Mouse (Mus musculus) lung, postnatal 25 days (tissue): ENCODE measurements around the gene Tceal9.
A peak's percentile ranks its signal among the peaks of the same experiment; 100 is the strongest.
"Not testable (repeated sequence)": the region's sequence is repeated elsewhere in the genome, so short reads cannot be mapped to it uniquely, and the experiment has no call there.

Source experiments
- DNase-seq: peaks from one replicate; pipeline ENCODE4 v3.0.0; 2022; ENCODE audit warnings: low spot score

The Tceal9 gene

DNA sequence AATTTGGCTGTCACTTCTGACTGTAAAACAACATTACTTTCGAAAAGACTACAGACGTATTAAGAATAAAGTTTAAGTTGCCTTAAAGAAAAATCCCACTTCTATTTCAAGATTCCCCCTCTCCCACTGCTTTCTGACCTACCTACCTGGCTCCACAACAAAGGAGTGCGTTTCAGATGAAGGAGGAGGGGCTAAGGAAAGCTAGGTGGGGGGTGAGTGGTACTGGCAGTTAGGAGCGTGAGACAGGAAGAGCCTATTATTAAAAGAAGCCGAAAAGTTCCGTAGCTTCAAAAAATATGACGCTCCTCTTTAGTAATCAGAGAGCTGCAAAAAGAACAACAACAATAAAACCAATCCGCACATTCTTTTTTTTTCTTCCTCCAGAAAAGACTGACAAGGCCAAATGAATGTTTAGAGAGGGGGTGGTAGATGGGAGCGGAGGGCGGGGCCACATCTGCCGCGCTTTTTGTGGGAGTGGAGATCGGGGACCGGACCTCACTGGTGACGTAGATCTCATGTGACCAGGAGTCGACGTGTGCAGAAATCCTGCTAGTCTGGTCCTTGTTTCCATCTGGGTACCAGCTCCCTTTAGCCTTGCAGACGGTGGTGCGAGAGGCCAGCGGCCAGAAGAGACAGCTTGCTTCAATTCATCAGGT lies at the start of gene Tceal9:
Gene Tceal9, plus strand, starts transcription at position 506 of the 656 bp plus-strand sequence.
- DNase-seq: peak; percentile 78

- no peak for DNase-seq
Measured at GRCm38 (mm10) chrX:136195193-136195944, 49.5 kb upstream of the Tceal9 start.

DNA sequence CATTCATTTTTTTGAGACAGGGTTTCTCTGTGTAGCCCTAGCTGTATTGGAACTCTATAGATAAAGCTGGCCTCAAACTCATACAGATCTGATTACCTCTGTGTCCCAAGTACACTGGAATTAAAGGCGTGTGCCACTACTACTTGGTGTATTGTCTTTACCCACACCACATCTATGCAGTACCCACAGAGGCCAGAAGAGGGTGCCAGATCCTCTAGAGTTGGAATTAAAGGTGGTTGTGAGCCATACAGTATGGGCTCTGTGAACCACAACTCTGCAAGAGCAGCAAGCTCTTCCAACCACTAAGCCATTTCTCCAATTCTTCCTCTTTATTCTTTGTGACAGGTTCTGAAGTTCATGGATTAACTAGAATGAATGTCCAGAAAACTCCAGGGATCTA lies 48.0 kb upstream of the Tceal9 start:
- peak; percentile 10 for DNase-seq

DNA sequence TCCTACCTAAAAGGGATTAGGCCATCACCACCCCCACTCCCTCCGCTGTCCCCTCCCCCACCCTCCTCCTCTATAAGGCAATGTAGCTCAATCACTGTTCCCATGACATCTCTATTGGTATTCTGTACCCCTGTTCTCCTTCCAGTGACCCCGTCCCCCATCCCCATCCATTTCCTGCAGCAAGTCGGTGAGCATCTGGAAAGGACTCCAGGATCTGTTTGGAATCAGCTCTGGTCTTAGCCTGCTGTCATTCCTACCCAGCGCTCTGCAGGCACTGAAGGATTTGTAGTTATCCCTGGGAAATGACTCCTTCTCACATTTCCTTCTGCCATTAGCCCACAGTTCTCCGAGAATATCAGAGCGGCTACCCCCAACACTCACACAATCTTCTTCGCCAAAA lies 41.6 kb upstream of the Tceal9 start:
- no peak for DNase-seq

- DNase-seq: peak; percentile 0
Measured at GRCm38 (mm10) chrX:136203664-136204066, 41.2 kb upstream of the Tceal9 start, which contains the start of gene Tceal5. Gene Tceal5 (minus strand): TSS chrX:136203876.

DNA sequence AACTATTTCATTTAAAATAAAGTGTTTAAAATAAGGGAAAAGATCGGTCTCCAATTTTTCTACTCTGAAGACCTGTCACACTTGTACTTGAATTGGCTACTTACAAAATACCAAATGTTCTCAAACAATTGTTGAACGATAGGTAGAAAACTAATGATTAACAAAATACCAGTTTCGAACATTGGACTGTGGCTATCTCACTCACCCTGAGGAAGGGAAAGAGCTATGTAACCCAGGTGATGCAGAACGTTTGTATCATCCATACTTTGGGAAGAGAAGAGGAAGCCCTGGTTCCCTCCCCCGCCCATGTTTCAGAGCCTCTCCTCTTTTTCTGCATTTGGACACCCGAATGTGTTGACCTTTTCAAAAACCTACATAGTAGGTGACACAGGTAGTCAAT lies 40.5 kb upstream of the Tceal9 start:
- no peak for DNase-seq

- DNase-seq: no peak
Measured at GRCm38 (mm10) chrX:136213396-136213795, 31.5 kb upstream of the Tceal9 start.

- DNase-seq: not testable (repeated sequence)
Measured at GRCm38 (mm10) chrX:136214729-136215677, 29.9 kb upstream of the Tceal9 start, which contains the start of the genes Tceal7 and Bex1. Gene Tceal7 (plus strand): TSS chrX:136214779. Gene Bex1 (minus strand): TSS chrX:136215513.

DNA sequence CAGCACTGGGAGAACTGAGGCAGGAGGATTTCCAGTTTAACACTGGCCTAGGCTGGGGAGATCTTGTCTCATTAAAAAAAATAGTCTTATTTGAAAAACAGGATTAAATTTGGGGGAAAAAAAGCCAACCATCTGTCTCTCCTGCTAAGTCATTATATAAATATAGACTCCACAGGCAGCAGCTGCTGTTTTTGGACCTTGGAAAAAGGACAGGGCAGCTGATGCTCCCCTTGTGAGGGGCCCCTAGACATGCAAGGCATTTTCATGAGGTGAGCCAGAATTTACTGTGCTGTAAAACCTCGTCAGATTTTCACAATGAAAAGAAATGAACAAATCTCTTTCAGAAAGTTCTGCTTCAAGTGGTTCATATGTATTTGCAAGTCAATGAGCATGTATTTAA lies 28.6 kb upstream of the Tceal9 start:
- no peak for DNase-seq

DNA sequence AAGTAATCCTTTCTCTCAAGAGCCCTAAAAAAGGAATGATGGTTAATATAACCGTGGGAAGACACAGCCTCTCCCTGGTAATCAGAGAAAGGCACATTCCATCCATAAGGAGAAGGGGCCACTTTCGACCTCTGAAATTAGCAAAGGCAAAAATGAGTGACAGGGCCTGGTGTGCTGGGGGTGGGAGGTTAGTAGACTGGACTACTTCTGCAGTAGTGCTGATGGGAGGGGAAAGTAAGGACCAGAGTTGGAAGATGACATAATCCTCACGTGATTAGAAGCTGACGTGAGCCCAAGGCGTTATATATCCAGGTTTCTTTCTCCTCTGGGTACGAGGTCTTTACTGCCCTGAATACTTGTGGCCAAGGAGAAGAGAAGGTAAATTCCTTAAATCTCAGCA lies 21.2 kb upstream of the Tceal9 start:
- no peak for DNase-seq

- DNase-seq: no peak
Measured at GRCm38 (mm10) chrX:136227768-136228167, 17.1 kb upstream of the Tceal9 start.

GRCm38 (mm10) chrX:136238118-136238517 lies 6.8 kb upstream of the Tceal9 start:
- peak; percentile 34 for DNase-seq

GRCm38 (mm10) chrX:136243181-136243580 lies 1.7 kb upstream of the Tceal9 start:
- no peak for DNase-seq

DNA sequence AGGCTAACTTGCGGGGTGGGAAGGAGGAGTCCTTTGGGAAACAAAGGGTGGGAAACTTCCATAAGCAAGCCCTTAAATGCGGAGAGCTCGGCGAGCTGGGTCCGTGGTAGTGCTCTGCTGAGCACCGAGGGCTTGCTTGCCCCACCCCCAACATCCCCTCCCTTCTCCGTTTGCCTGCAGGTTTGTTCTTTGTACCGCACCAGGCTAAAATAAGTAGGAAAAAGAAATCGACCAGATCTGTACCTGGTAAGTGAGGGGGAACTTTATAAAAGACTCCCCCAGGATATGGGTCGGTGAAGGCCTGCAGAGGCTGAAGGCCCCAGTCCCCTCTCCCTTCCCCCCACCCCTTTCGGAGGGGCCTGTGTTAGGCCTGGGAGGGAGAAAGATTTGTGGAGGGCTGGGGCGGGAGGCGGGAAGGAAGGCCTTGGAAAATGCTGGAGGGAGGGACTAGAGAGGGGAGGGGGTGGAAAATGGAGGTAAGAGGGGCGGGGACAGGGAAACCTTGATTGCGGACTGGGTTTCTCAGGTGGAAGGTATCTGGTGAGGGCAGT lies 717 bp downstream of the Tceal9 start:
- DNase-seq: peak; percentile 13

- DNase-seq: peak; percentile 42
Measured at GRCm38 (mm10) chrX:136248811-136249210, 3.9 kb downstream of the Tceal9 start.

DNA sequence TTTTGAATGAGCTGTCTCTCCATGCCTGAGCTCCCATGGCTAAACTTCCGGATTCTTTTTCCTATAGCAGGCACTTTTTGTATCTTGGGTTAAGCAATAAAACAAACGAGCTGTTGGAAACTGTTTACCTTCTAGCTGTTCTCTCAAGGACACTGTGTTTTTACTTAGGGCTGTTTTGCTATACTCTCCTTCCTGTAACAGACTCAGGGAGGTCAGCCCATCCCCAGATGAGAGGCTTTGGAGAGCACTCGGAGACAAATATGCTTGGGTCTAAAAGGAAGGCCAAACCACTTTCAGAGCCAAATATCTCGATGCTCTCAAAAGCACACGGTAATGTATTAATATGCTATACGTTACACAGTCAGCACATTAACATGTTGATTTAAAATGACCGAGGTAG lies 4.8 kb downstream of the Tceal9 start:
- peak; percentile 51 for DNase-seq

DNA sequence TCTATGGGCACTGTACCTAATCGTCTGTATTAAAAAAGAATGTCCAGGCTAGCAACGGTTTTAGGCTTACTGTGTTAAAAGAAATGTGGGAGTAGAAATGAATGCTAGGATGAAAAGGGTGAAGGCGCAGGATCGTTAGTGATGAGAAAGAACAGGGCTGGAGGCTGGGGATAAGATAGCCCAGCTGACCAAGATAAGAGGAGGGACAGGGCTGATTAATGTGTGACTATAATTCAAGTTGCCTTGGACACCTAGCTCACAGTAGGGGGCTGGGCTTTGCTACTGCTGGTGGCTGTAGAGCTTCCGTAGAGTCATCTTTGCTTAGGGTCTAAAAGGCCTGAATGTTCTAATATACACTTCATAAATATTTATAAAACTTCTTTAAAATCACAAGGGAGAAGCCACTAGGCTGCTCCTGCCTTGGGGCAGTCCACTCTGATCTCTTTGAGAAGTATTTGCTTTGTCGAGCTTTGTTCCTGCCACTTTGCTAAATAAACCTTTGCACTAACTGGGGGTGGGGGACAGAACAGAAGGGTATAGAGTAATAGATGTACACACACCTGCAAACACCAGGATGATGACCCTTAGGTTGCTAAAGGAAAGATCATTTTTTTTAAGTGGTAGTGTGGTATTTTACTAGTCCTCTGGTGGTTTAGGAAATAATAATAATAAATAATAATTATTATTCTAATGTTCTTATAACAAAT lies 7.3 kb downstream of the Tceal9 start:
- no peak for DNase-seq

DNA sequence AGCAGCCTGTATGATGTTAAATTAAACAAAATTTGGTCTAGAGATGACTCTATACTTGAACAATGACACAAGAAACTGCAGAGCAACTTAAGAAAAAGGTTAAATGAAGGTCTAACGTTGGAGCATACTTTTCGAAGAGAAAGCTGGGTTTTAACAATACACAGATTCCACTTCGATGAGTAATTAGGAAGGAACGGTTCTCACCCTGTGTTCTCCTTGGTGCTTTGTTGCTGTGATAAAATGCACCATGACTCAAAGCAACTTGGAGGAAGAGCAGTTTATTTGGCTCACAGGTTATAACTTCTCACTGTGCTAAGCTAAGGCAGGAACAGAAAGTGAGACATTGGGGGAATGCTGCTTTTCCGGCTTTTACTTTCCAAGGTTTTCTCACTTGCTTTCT lies 22.8 kb downstream of the Tceal9 start:
- DNase-seq: no peak

- no peak for DNase-seq
Measured at GRCm38 (mm10) chrX:136268173-136268572, 23.3 kb downstream of the Tceal9 start.

- DNase-seq: peak; percentile 51
Measured at GRCm38 (mm10) chrX:136269743-136270392, 25.0 kb downstream of the Tceal9 start, which contains the start of gene Bex3. Gene Bex3 (plus strand): TSS chrX:136270253.
